Mouse (Mus musculus) heart, adult 18-20 months (tissue): ENCODE data around the gene Ankrd36. TPM values are rescaled to one million over a fixed set of nuclear protein-coding genes. Genes with fewer than 3 reads are reported as not detected.
"Not testable (repeated sequence)": the region's sequence is repeated elsewhere in the genome, so short reads cannot be mapped to it uniquely, and the experiment has no call there.

Experiments
- DNase-seq, 2 experiments: peaks; one replicate each; pipeline ENCODE4 v3.0.0; 2021 to 2022; ENCODE audit warnings: mixed read lengths in 1 of 2
- total RNA-seq, 2 experiments: library from RNA; stranded (reverse); gene quantifications; 2 replicates each; pipeline ENCODE4 v1.2.3; 2021

The Ankrd36 gene
- total RNA-seq, 2 experiments from 2014 or later, result not detected

DNA sequence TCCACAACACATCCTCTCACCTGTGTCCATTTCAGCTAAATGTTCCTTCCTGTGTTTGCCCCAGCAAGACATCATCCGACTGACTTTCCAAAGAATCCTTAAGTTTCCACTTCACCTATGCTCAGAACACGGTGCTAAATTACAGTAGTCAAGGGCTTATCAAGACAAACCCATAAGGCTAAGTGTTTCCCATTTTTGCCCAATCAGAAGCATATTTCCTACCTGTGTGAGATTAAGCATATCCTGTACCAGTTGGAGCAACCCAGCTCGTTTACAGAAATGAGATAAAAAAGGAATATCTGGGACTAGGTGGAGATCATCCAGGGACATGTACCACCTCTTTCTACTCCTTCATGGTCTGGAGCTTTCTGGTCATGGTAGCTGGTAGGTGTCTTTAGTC, 22.8 kb upstream of the Ankrd36 start:
- DNase-seq, result no peak

DNA sequence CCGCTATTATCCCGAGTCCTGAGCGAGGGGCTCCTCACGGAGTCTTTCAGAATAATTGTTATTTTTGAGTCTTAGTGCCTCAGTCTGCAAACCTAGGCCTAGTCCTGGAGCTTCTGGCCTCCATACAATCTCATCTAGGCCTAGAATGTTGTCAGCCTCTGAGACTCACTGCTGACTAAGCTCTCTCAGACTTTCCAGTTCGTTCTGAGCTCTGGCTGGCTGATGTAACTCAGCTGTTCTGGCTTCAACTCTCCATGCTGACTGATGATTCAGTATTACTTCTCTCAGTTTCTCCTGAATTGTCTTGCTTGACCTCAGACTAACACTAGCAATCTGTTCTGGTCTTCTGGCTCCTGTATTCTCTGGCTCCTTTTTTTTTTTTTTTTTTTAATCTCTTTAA, 18.1 kb upstream of the Ankrd36 start:
- no peak for DNase-seq

DNA sequence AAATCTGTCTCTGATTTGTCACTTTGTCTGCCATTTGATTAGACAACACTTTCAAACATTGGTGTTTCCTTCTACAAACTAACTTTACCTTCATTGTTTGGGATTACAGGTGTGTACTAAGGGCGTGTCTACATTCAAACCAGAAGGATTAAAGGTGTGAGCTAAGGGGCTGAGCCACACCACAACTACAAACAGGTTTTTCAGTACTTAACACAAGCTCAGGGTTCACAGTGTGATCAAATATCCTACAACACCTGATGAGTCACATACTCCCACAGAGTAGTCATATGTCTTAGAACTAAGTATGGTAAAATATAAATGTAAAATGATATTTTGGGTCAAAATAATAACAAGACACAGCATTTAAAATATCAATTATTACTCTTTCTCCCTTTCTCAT, 17.6 kb upstream of the Ankrd36 start:
- DNase-seq, result no peak

DNA sequence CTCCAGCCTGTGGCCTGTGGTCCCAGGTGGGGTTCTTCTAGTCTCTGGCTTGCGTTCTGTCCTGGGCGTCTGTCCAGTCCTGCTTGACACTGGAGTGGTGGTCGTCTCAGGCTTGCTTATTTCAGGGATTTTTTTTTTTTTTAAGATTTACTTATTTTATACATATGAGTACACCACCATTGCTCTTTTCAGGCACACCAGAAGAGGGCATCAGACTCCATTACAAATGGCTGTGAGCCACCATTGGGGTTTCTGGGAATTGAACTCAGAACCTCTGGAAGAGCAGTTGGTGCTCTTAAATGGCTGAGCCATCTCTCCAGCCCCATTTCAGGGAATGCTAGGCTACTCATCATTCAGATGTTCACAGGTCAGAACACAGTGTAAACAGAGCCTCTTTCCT, 9.2 kb upstream of the Ankrd36 start:
- no peak for DNase-seq

DNA sequence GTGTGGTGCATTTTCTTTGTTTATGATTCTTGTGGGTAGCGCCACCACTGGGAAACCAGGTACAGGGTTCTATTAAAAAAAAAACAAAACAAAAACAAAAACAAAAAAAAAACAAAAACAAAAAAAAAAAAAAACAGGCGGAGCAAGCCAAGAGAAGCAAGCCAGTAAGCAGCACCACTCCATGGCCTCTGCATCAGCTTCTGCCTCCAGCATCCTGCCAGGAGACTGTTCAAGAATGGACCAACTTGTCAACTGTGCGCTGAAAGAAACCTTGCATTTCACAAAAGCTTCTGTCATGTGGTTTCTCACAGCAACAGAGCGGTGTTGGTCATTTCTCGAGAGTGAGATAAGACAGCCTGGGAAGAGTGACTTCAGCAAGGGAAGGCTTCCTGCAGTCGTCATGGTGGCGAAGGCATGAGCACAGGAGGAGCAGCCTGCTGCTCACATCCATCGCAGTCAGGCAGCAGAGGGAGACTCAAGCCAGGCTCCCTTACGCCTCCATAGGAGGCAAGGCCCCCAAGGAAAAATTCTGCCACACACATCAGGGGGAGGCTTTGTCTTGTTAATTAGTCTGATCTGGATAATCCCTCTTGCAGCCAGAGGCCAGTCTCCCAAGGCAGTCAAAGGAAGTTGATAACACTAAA, 6.7 kb upstream of the Ankrd36 start:
- DNase-seq, result no peak

DNA sequence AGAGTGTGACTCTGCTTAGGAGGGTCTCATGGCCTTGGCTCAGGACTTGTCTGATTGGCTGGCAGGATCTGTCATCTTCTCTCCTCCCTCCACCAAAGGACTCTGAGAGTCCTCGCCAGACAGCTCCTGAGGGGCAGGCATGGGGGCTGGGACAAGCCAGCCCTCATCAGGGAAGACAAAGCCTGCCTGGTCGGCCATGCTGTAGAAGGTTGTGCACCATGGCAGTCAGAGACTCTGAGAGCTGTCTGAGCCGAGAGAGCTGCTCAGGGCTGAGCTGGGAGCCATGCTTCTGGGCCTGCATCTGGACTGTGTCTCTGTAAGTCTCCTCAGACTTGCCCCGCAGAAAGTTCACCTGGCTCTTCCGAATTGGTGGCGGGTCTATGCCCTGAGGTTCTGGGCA, 5.6 kb upstream of the Ankrd36 start:
- no peak for DNase-seq

DNA sequence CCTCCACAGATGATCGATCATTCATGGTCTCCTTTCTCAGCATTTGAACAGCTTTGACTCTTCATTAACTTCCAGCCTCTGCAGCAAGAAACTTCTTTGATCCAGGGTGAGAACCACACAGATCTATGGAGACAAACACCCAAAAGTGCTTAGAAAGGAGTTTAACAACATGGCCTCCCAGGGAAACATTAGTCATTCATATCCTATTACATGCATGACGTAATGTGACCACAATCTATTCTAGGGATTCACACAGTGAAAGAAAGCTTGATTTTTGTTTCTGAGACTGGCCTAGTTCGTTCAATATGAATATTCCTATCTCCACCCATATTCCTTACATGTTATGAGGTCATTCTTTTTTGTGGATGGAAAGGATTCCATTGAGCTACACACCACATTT, 3.9 kb upstream of the Ankrd36 start:
- DNase-seq, result no peak

DNA sequence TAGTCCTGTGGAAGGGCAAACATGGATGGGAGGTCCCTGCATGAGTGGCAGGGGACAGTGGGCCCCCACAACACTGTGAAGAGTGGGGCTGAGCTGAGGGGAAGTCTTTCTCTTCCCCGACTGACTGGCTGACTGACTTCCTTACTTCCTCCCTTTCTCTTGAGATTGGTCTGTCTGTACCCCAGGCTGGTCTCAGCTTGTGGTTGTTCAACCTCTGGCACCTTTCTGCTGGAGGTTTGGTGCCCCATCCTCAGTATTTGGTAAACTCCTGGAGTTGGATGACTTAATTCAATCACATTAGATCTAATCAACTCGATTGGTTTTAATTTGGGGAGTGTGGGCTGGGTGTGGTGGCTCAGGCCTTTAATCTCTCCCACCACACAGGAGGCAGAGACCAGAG, 3.0 kb upstream of the Ankrd36 start:
- DNase-seq, result no peak

DNA sequence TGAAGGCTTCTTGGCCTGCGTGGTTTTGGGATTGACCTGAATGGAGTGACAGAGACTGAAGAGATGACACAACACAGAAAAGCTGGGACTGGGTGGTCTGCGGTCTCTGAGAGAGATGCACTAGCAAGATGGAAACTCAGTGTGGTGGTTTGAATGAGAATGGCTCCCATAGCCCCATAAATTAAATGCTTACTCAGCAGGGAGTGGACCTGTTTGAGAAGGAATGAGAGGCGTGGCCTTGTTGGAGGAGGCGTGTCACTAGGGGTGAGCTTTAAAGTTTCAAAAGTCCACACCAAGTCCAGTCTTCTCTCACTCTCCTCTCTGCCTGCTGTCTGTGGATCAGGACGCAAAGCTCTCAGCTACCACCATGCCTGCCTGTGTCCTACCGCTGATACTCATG, 1.8 kb upstream of the Ankrd36 start:
- DNase-seq, result no peak

DNA sequence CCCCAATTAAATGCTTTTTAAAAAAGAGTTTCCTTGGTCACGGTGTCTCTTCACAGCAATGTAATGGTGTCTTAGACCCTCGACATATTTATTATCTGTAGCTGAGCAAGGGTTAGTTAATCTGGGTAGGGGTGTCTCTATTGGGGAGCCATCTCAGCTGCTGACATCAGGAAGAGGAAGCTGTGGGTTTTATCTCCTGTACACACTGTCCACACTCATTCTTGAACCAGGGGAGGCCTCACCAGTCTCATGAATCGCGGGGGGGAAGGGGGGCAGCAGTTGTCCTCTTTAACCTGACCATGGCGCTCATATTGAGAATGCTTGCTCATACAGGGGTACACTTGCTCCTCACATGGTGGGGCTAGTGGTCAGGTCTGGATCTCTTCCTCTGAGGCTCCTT, 1.4 kb upstream of the Ankrd36 start:
- no peak for DNase-seq

DNA sequence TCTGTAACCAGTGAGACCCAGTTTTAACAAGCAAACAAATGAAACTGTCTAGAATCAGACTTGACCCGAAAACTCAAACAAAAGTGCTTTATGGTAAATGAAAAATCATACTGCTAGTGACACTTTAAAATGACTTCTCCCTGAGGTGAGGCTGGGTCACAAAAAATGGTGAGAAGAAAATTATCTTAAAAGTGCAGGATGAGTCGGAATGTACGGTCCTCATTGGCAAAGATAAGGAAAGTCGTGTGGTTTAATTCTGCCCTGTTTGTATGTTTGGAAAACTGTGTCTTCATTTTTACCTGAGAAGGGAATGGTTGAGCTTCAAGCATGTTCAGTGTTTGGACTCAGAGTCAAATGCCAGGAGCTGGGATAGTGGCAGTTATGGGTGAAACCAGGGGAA, 2.4 kb downstream of the Ankrd36 start:
- no peak for DNase-seq

DNA sequence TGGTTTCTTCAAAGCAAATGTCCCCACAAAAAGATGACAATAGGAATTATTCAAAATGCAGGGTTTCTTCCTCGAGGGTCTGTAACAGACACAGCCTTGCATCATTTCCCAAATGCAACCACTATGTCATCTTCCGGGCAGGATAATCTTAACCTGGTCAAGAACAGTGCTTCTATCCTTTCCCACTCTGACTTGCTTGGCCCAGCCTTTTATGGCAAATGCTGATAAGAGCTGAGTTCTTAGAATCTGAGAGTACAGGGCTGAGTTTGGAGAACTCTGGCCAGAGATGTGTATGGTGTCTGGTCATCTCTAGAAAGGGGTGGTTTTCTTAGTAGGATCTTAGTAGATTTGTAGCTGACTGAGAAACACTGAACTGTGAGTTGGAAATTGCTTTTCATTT, 4.3 kb downstream of the Ankrd36 start:
- no peak for DNase-seq

DNA sequence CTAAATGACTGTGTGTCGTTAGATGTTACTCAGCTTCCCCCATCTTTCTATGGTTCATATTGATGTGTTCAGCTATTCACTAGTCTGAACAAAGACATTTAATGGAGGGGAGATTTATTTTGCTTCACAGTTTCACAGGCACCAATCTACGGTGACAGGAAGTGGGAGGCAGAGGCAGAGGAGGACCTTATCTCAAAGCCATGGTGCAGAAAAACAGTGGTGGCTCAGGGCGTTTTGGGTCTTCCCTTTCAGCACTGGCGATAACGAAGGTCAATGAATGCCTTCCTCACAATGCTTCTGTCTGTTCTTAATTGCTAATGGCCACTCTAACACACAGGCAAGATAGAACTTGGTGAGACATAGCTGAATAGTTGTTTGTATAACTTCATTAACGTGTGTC, 5.6 kb downstream of the Ankrd36 start:
- DNase-seq, result no peak

DNA sequence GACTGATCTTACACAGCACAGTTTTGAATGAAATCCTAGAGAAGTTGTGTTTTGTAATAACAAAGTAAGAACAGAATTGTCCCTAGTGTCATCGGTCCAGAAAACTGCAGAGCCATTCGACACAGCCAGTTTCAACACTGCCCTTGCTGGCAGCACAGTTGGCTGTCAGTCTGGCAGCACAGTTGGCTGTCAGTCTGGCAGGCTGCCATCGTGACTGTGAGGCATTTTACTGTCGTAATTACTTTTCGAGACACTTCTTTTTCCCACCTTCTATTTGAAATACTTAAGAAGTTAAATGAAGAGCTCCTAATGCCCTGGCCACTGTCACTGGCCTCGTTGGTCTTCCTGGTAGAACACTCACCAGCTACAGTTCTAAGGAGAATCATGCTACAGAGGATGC, 22.9 kb downstream of the Ankrd36 start:
- DNase-seq, result peak; percentile 57 to 63

DNA sequence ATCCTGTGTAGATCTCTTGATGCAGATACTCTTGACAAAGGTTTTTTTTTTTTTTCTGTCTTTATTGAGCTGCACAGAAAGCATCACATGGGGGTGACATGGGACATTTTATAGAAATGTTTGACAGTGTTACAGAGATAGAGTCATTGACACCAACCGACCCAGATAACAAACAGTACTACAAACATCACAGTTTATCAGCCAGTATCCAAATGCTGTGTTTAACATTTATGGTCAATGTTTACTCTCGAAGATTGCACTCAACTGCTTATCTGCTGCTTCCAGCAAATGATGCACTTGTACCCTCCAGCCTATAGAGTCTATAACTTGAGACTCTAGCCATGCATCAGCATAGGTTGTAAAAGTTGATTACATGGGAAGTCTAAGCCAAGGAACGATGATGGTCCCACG, 25.9 kb downstream of the Ankrd36 start:
- no peak for DNase-seq

DNA sequence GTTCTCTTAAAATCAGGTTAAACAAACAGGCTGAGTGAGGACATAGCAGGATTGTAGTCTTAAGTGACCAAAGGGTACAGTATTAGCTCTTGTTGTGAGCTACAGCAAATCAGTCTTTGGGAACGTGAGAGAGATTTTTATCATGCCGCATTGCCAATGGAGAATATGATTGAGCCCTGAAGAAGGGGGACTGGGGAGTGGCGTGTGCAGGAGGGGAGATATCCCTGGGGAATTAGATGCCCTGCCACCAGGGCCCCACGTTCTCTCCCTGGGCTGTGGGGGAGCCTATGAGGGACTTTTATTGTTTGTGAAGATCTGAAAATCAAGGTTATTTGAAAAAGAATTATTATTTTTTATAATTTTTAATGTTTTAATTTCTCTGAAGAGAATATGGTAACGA, 26.3 kb downstream of the Ankrd36 start:
- no peak for DNase-seq

DNA sequence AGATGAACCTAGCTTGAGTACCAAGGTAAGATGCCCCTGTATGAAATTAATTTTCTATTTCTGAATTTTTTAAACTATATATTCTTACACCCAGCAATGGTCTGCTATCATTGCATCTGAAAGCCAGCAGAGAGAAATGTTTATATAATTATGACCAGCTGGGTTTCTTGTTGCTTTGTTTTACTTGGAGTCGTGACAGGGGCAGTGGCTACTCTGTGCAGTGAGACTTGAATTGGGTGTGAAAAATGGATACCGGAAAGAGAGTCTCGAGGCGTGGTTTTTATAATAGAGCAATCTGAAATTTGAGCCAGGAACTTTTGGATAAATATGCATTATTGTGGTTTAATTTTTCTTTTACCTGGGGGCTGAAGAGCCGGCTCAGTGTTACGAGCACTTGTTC, 27.3 kb downstream of the Ankrd36 start:
- DNase-seq, result peak in 1 of 2 experiments; percentile 19

DNA sequence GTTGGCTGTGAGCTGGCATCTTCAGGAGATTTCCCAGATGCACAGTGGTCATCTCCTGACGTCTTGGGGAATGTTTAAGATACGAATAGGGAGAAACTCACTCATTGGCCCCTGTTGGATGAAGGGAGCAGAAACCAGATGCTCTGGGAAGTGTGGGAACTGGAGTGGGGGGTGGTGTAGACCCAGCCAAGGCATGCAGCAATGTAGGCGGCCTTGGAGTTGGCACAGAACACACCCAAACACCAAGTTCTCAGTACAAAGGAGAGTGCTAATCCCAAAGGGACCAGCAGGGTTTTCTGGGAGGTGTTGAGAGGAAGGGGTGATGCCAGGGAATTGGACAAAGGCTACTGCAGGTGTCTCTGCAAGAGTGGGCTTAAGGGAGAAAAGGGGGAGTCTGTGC, 35.9 kb downstream of the Ankrd36 start:
- no peak for DNase-seq

DNA sequence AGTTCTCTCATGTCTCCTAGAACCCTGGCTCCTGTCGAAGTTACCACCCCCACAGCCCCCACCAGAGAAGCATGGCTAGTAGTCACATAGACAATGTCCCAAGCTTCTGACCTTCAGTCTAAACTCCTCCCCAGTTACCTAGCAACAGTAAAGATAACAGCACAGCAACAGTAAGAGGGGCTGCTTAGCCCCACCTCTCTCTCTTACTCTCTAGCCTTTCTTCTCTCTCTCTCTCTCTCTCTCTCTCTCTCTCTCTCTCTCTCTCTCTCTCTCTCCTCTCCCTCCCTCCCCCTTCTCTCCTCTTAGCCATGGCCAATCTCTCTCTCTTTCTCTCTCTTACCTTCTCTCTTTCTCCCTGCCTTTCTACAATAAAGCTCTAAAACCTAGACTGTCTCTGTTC, 42.4 kb downstream of the Ankrd36 start:
- not testable (repeated sequence) for DNase-seq

DNA sequence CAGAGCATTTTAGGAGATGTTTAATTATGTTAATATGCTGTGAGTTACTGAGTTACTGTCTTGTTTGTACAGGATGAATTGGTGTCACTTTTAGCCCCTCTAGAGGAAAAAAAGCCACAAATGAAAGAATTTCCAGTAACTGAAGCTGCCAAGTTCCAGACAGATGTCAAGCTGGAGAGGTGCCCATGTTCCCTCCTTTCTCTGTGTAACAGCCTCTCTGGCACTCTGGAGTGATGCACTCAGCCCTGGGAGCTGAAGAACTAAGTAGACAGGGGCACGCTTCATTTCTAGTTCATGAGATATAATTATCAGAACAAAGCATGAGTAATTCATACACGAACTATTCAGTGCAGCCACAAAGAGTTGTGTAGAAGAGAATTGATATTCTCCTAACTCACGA, 45.0 kb downstream of the Ankrd36 start:
- DNase-seq, result peak; percentile 9 to 23

DNA sequence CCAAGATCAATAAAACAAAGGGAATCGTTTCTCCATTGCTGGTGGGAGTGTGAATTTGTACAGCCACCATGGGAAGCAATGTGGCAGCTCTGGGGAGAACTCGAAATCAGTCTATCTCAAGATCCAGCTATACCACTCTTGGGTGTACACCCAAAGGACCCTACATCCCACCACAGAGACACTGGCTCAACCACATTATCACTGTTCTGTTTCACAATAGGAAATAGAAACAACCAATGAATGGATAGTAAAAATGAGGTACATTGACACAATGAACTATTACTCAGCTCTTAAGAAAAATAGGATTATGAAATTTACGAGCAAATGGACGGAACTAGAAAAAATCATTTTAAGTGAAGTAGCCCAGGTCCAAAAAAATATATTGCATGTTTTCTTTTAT, 55.6 kb downstream of the Ankrd36 start:
- no peak for DNase-seq

DNA sequence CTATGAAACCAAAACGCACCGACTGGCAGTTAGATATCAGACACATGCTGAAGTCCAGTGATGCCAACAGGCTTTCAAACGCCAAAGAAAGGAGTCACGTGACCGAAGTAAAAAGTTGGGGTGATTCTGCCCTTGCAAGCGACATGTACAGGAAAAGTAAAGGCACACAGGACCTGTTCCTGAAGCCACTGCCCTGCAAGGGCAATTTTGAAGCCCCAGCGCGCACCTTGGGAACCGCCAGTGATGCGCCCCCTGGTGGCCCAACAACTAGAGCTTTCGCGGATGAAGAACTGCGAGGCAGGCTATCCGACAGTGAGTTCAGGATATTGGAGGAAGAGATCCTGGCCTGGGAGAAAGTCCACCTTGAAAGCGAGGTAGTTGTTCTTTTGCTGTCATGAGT, 59.5 kb downstream of the Ankrd36 start:
- peak; percentile 69 to 91 for DNase-seq

DNA sequence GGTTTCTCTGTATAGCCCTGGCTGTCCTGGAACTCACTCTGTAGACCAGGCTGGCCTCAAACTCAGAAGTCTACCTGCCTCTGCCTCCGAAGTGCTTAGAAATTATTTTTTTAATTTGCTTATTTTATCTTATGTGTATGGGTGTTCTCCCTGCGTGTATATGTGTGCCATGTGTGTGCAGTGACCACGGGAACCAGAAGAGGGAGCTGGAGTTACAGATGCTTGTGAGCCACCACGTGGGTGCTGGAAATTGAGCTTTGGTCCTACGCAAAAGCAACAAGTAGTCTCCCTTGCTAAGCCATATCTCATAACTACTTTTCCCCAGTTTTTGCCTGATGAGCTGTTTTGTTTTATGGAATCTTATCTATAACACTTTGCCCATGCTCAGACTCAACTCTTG, 73.6 kb downstream of the Ankrd36 start:
- DNase-seq, result no peak

DNA sequence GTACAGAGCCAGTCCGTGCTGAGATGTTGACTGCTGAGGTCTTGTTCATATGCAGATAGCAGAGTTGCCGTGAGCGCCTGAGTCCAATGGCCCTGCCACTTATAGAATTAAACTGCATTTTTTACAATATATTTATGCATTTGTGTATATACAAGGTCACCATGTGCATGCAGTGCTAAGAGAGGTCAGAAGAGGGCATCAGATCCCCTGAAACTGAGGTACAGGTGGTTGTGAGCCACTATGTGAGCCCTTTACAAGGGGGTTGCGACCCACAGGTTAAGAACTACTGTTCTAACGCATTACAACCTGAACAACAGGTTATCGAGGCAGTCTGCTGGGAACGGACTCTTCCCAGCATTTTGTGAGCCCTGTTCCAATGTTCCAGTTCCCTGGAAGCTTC, 80.8 kb downstream of the Ankrd36 start:
- peak in 1 of 2 experiments; percentile 9 for DNase-seq

DNA sequence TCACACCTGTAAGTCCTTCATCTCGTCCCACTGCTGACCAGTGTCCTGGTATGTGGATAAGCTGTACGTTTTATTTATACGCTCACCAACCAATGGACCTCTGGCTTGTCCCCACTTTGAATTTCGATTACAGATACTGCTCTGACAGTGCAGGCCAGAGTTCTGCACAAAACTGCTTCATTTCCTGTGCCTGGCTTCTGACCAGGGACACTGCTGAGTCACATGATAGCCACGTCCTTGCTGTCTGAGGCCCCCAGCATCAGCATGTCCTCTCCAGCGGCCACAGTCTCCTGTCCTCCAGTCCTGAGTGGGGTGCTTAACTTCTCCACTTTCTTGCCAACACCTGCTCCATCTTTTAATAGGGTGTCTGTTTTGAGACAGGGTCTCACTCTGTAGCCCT, 113.1 kb downstream of the Ankrd36 start:
- DNase-seq, result peak in 1 of 2 experiments; percentile 25
